Mouse (Mus musculus) bone marrow macrophage, adult 2 months (primary cell): ENCODE results near the gene Uhrf2. TPM values are rescaled to one million over a fixed set of nuclear protein-coding genes. Genes with fewer than 3 reads are reported as not detected.

Experiments used
- H3K27ac ChIP-seq: 2 replicates; pipeline ENCODE4 v1.5.1; 2012; ENCODE audit warnings: low read depth, low read length; ENCODE audit not compliant: insufficient read depth
- H3K4me1 ChIP-seq: 2 replicates; pipeline ENCODE4 v1.6.1; 2012; ENCODE audit warnings: low read length; ENCODE audit not compliant: control insufficient read depth, insufficient read depth
- H3K4me3 ChIP-seq: 2 replicates; pipeline ENCODE4 v1.5.1; 2012; ENCODE audit warnings: mild to moderate bottlenecking, low read length, moderate library complexity; ENCODE audit not compliant: insufficient read depth
- CTCF ChIP-seq: IDR thresholded peaks from 2 replicates; pipeline ENCODE4 v1.5.1; 2012; ENCODE audit warnings: low read depth, mild to moderate bottlenecking, low read length, moderate library complexity
- POLR2A ChIP-seq: IDR thresholded peaks from 2 replicates; pipeline ENCODE4 v1.6.1; 2012; ENCODE audit warnings: mild to moderate bottlenecking, low read depth, low read length, borderline replicate concordance
- polyA plus RNA-seq: library from polyadenylated mRNA; stranded (reverse); fragments of >200 nt; gene quantifications from 2 replicates; pipeline ENCODE4 v1.2.4, GENCODE M21; 2012; ENCODE audit not compliant: missing spikeins, insufficient read depth, insufficient read length

Gene Uhrf2
- polyA plus RNA-seq, 1 experiment = 95.4 TPM

GRCm38 (mm10) chr19:30102620-30103019 is 72.3 kb downstream of the Uhrf2 start:
- Histone ChIP-seq H3K4me1 (peaks cover 8% of the 10 kb centered on the region), H3K27ac (no peak overlapping the region), H3K4me3 (no peak overlapping the region)
- TF ChIP-seq POLR2A (no peak), CTCF (no peak)

DNA sequence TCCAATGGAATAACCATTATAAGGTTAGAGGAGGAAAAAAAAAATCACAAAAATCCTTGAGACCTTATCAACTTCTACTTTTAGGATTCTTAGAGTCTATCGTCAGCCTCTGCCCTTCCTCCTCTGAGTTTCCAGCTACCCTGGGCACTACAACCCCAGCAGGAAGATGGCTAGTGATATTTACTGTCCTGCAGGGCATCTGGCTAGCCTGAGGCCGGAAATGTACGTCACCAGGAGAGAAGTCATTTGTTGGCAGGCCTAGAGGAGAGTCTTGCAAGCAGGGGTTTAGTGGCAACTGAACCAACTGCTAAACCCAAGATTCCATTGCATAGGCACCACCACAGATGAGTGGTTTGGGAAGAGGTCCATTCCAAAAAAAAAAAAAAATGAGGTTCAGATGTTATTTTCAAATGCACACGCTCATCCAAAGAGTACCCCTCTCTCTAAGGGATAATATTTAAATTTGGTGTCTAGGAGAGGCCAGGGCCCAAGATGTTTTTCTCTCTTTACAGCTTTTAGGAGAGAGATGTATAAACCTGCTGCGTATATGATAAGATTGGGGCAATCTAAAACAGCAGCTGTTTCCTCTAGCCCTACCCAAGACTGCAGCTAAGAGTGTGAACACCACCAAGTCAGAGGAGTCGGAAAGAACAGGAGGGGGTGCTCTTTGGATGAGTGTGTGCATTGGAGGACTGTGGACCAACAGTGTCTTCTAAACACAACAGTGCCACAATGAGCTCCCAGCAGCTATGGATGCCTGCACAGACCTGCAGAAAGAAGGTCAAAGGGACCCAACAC is 74.9 kb downstream of the Uhrf2 start:
- Histone ChIP-seq H3K4me3 (no peak overlapping the region), H3K4me1 (peaks cover 13% of the 10 kb centered on the region), H3K27ac (no peak overlapping the region)
- TF ChIP-seq POLR2A (no peak), CTCF (no peak)

DNA sequence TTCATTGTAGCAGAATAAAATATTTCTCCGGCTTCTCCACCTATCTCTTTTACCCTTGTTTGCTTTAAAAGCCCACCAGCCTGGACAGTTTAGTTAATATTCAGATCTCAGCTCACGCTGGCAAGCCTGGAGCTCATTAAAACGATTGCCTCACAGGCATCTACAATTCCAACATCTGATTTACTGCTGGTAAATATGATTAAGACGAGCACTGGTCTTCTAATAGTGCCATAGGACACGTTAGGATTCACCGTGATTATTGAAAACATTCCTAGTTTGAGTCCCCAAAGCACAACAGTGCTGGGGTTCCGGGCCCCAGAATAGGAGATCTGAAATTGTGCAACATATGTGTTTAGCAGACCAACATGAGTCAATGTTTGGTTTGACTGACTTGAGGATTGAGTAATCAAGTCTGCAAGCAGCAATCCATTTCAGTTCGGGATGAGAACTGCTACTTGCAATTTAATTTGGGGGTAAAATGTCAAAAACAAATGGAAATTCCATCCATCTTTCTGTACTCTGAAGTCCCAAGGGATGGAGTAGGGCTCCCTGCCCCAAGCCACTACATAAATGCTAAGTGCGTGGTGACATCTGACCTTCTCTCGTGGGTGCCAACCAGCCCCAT is 77.0 kb downstream of the Uhrf2 start:
- TF ChIP-seq CTCF = no peak
- no peak for TF ChIP-seq POLR2A
- Histone ChIP-seq H3K4me3 (peak overlapping the region; percentile 39), H3K27ac (peak overlapping the region; percentile 27), H3K4me1 (peaks cover 13% of the 10 kb centered on the region)

DNA sequence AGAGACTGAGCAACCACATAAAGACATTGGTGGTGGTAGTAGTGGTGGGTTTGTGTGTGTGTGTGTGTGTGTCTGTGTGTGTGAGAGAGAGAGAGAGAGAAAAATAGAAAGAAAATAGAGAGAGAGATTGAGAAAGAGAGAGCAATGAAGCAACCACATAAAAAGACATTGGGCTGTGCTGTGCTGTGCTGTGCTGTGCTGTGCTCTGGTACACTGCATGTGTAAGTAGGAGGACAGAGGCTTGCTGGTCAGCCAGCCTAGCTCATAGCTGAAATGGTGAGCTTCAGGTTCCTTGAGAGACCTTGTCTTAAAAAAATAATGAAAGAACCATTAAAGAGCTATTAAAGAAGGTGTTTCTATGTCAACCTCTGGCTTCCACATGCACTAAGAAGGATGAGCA is 78.3 kb downstream of the Uhrf2 start:
- peaks cover 15% of the 10 kb centered on the region for H3K4me1 ChIP-seq
- H3K4me3 ChIP-seq = no peak overlapping the region
- no peak for TF ChIP-seq CTCF
- no peak for TF ChIP-seq POLR2A
- no peak overlapping the region for H3K27ac ChIP-seq

- H3K4me3 ChIP-seq = no peak overlapping the region
- no peak for TF ChIP-seq CTCF
- no peak for TF ChIP-seq POLR2A
- no peak overlapping the region for H3K27ac ChIP-seq
- peaks cover 15% of the 10 kb centered on the region for H3K4me1 ChIP-seq
Observed at GRCm38 (mm10) chr19:30109122-30109521, 78.8 kb downstream of the Uhrf2 start.

DNA sequence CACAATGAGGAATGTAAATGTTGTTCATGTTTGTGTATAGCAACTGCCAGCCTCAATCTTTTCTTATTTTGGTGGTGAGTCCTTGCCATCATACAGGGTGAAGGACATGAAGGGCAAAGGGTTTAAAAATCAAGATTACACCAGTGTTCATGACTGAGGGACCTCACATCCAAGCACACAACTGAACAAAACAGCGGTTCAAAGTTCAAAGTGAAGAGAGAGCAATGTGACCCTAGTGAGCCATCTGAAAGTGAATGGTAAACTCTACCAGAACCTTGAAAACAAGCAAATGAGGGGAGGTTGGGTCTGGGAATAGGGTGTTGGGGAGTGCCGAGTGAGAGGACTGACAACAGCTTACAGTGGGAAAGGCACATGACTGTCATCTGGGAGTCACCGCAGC is 81.1 kb downstream of the Uhrf2 start:
- TF ChIP-seq POLR2A = no peak
- no peak for TF ChIP-seq CTCF
- H3K27ac ChIP-seq = no peak overlapping the region
- peaks cover 13% of the 10 kb centered on the region for H3K4me1 ChIP-seq
- no peak overlapping the region for H3K4me3 ChIP-seq

- Histone ChIP-seq H3K4me1 (peaks cover 7% of the 10 kb centered on the region), H3K27ac (no peak overlapping the region), H3K4me3 (no peak overlapping the region)
- no peak for TF ChIP-seq POLR2A
Observed at GRCm38 (mm10) chr19:30112961-30113688, 82.8 kb downstream of the Uhrf2 start.

DNA sequence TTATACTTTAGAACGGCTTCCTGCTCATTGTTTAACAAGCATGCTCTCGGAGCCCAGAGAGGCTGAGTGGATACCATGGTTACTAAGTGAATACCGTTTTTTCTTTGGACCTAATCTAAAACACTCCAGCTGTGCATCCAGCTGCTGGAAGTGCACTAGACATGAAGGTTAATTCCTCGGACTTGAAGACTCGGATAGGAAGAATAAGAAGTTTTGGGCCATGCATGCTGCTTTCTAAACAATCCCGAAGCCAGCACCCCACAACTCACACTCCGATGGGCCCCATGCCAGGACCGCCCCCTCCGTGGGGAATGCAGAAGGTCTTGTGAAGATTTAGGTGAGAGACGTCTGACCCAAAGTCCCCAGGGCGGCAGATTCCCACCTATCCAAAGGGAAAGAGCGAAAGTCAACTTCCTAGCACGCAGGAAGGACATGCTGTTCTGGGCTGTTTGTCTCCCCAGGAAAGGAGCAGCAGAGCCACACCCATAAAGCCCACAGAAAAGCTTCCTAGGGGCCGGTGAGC is 84.7 kb downstream of the Uhrf2 start:
- Histone ChIP-seq H3K27ac (no peak overlapping the region), H3K4me1 (peaks cover 2% of the 10 kb centered on the region; the same call in 1 of the 2 replicates), H3K4me3 (no peak overlapping the region)
- TF ChIP-seq POLR2A = no peak
- TF ChIP-seq CTCF = no peak

DNA sequence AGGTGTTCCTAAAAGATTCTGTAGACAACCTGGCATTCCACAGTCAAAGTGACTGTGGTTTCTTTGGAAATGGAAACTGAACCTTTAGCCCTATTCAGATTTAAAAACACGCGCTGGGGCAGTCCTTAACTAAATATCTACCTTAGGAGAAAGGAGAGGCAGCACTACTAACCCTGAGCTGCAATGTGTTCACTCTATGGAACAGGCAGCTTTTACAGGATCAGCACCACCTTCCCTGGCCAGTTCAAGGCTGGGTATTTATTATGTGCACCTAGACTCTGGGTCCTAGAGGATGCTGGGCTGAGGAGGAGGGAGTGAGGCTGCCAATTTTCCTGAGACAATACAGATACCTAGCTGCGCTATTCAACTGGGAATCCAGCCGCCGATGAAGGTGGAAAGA is 85.3 kb downstream of the Uhrf2 start:
- Histone ChIP-seq H3K4me1 (peaks cover 2% of the 10 kb centered on the region; the same call in 1 of the 2 replicates), H3K27ac (no peak overlapping the region), H3K4me3 (no peak overlapping the region)
- no peak for TF ChIP-seq CTCF
- no peak for TF ChIP-seq POLR2A
